Mouse (Mus musculus): ENCODE results near the gene Pou2f3.

GRCm38 (mm10) chr9:43236106-43236505 is 25.9 kb upstream of the Pou2f3 start:
- TF ChIP-seq HCFC1 (IDR thresholded peaks at IDR 0.05; ENCODE audit: low read depth, low read length) (no peak), CTCF (IDR thresholded peaks at IDR 0.05 in 2 of 3, conservative IDR thresholded peaks at IDR 0.05 in 1 of 3; ENCODE audit: control insufficient read depth in 1 of 3, insufficient read depth in 1 of 3, low read depth in 2 of 3, low read length in 3 of 3, poor library complexity in 1 of 3, severe bottlenecking in 1 of 3) (no peak), ZC3H11A (IDR thresholded peaks at IDR 0.05; ENCODE audit: low read depth, low read length) (no peak), SMC3 (IDR thresholded peaks at IDR 0.05; ENCODE audit: low read depth, low read length) (no peak)

Data from MEL (cell line).